Mouse (Mus musculus): Measurements from ENCODE around the gene Blzf1. TPM values are rescaled to one million over a fixed set of nuclear protein-coding genes. Genes with fewer than 3 reads are reported as not detected.

Gene Blzf1
- polyA plus RNA-seq, 1 experiment from 2014 or later, result 23.9 TPM

GRCm38 (mm10) chr1:164241494-164241893 lies 65.8 kb downstream of the Blzf1 start:
- no peak for DNase-seq
- 74% methylated on average over 2 of the region's 2 CpGs for WGBS

More at GRCm38 (mm10) chr1:164241494-164241893, 65.8 kb downstream of the Blzf1 start:
- no peak for TF ChIP-seq CTCF (IDR thresholded peaks at IDR 0.05; ENCODE audit: low read depth)
- Histone ChIP-seq H3K27ac (ENCODE audit: low read depth) (no peak overlapping the region), H3K4me2 (no peak overlapping the region), H3K4me3 (ENCODE audit: low read depth, low read length) (no peak overlapping the region), H3K4me1 (ENCODE audit: insufficient read depth) (no peaks in the 10 kb centered on the region), H3K9me3 (ENCODE audit: low read depth, low read length) (no peaks in the 10 kb centered on the region), H3K36me3 (ENCODE audit: insufficient read depth) (no peaks in the 10 kb centered on the region), H3K27me3 (ENCODE audit: insufficient read depth, low read length) (no peaks in the 10 kb centered on the region), H3K9ac (no peak overlapping the region)
- no peak for ATAC-seq (ENCODE audit: insufficient read depth)

Other genes starting within 250 kb of the Blzf1 start
- 0.26 and 0.61 TPM in 2 replicates for gene Sell, start 245.5 kb downstream of the Blzf1 start, polyA plus RNA-seq (2014; fragmentation: Nextera tagmentation; extraction: Ambion mirVana)
- gene Selp, start 192.2 kb downstream of the Blzf1 start, polyA plus RNA-seq (2014; fragmentation: Nextera tagmentation; extraction: Ambion mirVana), result not detected in 2 replicates
- gene F5, start 155.7 kb downstream of the Blzf1 start, polyA plus RNA-seq (2014; fragmentation: Nextera tagmentation; extraction: Ambion mirVana), result 0.42 and 0.53 TPM in 2 replicates
- gene Slc19a2, start 58.4 kb downstream of the Blzf1 start, polyA plus RNA-seq (2014; fragmentation: Nextera tagmentation; extraction: Ambion mirVana), result 9.2 and 9.4 TPM in 2 replicates
- 5.0 and 6.0 TPM in 2 replicates for gene Ccdc181, start 31.9 kb downstream of the Blzf1 start, polyA plus RNA-seq (2014; fragmentation: Nextera tagmentation; extraction: Ambion mirVana)
- gene Nme7, start 3.4 kb downstream of the Blzf1 start, polyA plus RNA-seq (2014; fragmentation: Nextera tagmentation; extraction: Ambion mirVana), result 32.6 and 32.9 TPM in 2 replicates
- gene Atp1b1, start 150.9 kb upstream of the Blzf1 start, polyA plus RNA-seq (2014; fragmentation: Nextera tagmentation; extraction: Ambion mirVana), result 23.7 and 32.9 TPM in 2 replicates